Mouse (Mus musculus) heart, postnatal 0 days (tissue): ENCODE data around the gene 2410131K14Rik. TPM values are rescaled to one million over a fixed set of nuclear protein-coding genes. Genes with fewer than 3 reads are reported as not detected.

Experiments used
- ATAC-seq: fragments of 200-750 bp; cut with Nextera tagmentation; 2 replicates; pipeline ENCODE4 v1.8.0; 2017; ENCODE audit warnings: low read depth, moderate number of reproducible peaks, moderate library complexity; ENCODE audit not compliant: insufficient read depth
- DNase-seq: peaks from one replicate; pipeline ENCODE4 v3.0.0-alpha.2; 2016; ENCODE audit warnings: low spot score
- H3K27ac ChIP-seq: fragments of 300-500 bp; sonication (generic); 2 replicates; pipeline ENCODE4 v1.5.1; 2014; ENCODE audit warnings: low read depth, mild to moderate bottlenecking
- H3K27me3 ChIP-seq: fragments of 300-500 bp; sonication (generic); 2 replicates; pipeline ENCODE4 v1.6.1; 2014; ENCODE audit warnings: low read length, mixed read lengths; ENCODE audit not compliant: control insufficient read depth, insufficient read depth
- H3K36me3 ChIP-seq: fragments of 300-500 bp; sonication (generic); replicated peaks from 2 replicates; pipeline ENCODE4 v1.6.1; 2014; ENCODE audit warnings: low read length, mixed read lengths; ENCODE audit not compliant: control insufficient read depth, insufficient read depth
- H3K4me1 ChIP-seq: fragments of 300-500 bp; sonication (generic); 2 replicates; pipeline ENCODE4 v1.6.1; 2014; ENCODE audit warnings: antibody characterized with exemption; ENCODE audit not compliant: control insufficient read depth, insufficient read depth
- H3K4me2 ChIP-seq: fragments of 300-500 bp; sonication (generic); 2 replicates; pipeline ENCODE4 v1.6.1; 2014; ENCODE audit warnings: low read depth, mild to moderate bottlenecking, low read length, moderate library complexity
- H3K4me3 ChIP-seq: fragments of 300-500 bp; sonication (generic); 2 replicates; pipeline ENCODE4 v1.5.1; 2014; ENCODE audit warnings: low read depth, low read length
- H3K9ac ChIP-seq: fragments of 300-500 bp; sonication (generic); replicated peaks from 2 replicates; pipeline ENCODE4 v1.6.1; 2014; ENCODE audit warnings: low read depth, low read length, mixed read lengths
- H3K9me3 ChIP-seq: fragments of 300-500 bp; sonication (generic); replicated peaks from 2 replicates; pipeline ENCODE4 v1.6.1; 2016; ENCODE audit warnings: low read length; ENCODE audit not compliant: control insufficient read depth
- CTCF ChIP-seq: IDR thresholded peaks from 2 replicates; pipeline ENCODE4 v1.5.1; 2016; ENCODE audit warnings: antibody characterized with exemption, control low read depth, low read depth
- EP300 ChIP-seq: IDR thresholded peaks from 2 replicates; pipeline ENCODE4 v1.6.1; 2016; ENCODE audit warnings: antibody characterized with exemption, low read depth
- WGBS: fragments of 180-500 bp; shearing (Covaris S2); extraction: QIAGEN DNeasy Blood & Tissue Kit; methylation state at CpG from one replicate; pipeline ENCODE4 v1.1.7; 2014; 5-methylcytosine and 5-hydroxymethylcytosine counted together
- polyA plus RNA-seq: library from polyadenylated mRNA; unstranded; fragments of >200 nt; fragmentation: Nextera tagmentation; extraction: Ambion mirVana; gene quantifications from 2 replicates; pipeline ENCODE4 v1.2.1, GENCODE M21; 2015
- total RNA-seq: library from RNA; depleted of rRNA; stranded (reverse); fragments of >200 nt; gene quantifications from 2 replicates; pipeline ENCODE4 v1.2.3, GENCODE M21; 2014; ENCODE audit warnings: low replicate concordance; rRNA removed

Gene 2410131K14Rik
- 4.1 and 7.1 TPM in 2 replicates for total RNA-seq
- polyA plus RNA-seq: 5.1 and 5.9 TPM in 2 replicates

DNA sequence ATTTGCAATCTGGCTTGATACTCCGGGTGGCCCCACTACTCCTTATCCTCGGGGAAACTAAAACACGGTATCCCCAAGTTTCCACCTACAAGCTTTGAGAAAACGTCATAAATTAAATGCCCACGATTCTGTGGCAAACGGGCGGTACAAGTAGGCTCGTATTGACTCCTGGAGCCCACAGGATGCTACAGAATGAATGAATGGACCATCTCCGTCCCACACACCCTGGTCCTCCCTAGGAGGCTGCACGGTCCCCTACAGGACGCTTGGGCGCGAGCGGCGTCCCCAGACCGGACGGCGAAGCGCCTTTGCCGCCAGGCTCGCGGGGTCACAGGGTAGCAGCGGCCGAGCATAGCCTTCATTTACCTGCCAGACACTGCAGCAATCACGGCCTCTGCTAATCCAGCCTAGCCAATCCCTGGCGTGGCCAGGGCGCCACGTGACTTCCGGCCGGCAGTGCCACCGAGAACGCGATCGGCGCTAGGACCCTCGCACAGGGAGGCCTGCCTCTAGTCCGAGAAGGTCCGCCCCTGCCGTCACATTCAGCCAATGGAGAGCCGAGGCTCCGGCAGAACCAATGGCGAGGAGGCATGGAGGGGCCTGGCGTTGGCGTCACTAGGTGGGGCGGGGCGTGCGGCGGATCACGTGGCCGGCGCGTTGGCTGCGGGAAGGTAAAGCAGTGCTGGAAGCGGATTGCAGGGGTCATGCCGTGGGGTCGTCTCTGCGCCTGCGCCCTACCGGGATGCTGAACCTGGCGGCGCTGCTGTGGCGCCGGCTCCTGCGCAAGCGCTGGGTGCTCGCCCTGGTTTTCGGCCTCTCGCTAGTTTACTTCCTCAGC, at the start of gene 2410131K14Rik, which contains the start of gene Rnft2:
2410131K14Rik (plus strand) TSS at position 622 of the 838 bp plus-strand sequence.
Rnft2 (minus strand) TSS at position 511 of the 838 bp plus-strand sequence.
- TF ChIP-seq CTCF (no peak), EP300 (no peak)
- peak; percentile 100 for ATAC-seq
- H3K9me3 ChIP-seq: no peaks in the 10 kb centered on the region
- under 1% methylated on average over 61 of the region's 68 CpGs for WGBS
- peak; percentile 99 for DNase-seq
- peak within 1 kb of the TSS; percentile 74 for H3K9ac ChIP-seq
- peak within 1 kb of the TSS; percentile 69 for H3K4me3 ChIP-seq
- H3K4me1 ChIP-seq: 0 out of 2 replicates have a peak, but pooled peaks cover 7% of the 10 kb centered on the region
- peaks cover 7% of the 10 kb centered on the region; the same call in 1 of the 2 replicates for H3K36me3 ChIP-seq
- peak within 1 kb of the TSS; percentile 78 for H3K27ac ChIP-seq
- H3K4me2 ChIP-seq: peak within 1 kb of the TSS; percentile 83
- H3K27me3 ChIP-seq: no peaks in the 10 kb centered on the region

- 73% methylated on average over 13 of the region's 13 CpGs for WGBS
- Histone ChIP-seq H3K4me3 (no peak overlapping the region), H3K27ac (no peak overlapping the region), H3K9ac (no peak overlapping the region), H3K4me2 (no peak overlapping the region), H3K27me3 (peaks cover 5% of the 10 kb centered on the region), H3K9me3 (no peaks in the 10 kb centered on the region), H3K4me1 (no peaks in the 10 kb centered on the region), H3K36me3 (no peaks in the 10 kb centered on the region)
- ATAC-seq (no peak), DNase-seq (no peak)
- no peak for TF ChIP-seq CTCF
- no peak for TF ChIP-seq EP300
Measured at GRCm38 (mm10) chr5:118197421-118197820, 47.6 kb upstream of the 2410131K14Rik start.

DNA sequence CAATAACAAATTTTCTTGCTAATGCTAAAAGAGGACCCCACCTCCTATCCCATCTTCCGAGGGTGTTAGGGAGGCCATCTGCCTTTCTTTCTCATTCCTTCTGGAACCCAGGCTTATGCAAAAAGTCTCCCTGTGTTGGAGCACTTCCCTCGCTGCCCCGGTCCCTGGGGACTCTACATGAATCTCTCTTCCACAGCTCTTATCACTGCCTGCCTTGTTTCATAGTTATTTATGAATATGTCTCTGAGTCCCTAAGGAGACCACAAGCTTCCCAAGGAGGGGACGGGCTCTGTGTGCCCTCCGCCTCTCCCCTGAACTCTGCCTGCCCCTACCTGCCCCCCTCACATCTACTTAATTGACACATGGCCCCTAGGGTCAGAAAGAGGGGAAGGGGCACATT, 45.4 kb upstream of the 2410131K14Rik start:
- Histone ChIP-seq H3K4me1 (no peaks in the 10 kb centered on the region), H3K27ac (no peak overlapping the region), H3K9ac (no peak overlapping the region), H3K4me3 (no peak overlapping the region), H3K9me3 (no peaks in the 10 kb centered on the region), H3K36me3 (no peaks in the 10 kb centered on the region), H3K27me3 (no peaks in the 10 kb centered on the region), H3K4me2 (no peak overlapping the region)
- ATAC-seq: no peak
- TF ChIP-seq CTCF (no peak), EP300 (no peak)
- 62% methylated on average over 5 of the region's 5 CpGs for WGBS
- DNase-seq: no peak

GRCm38 (mm10) chr5:118204675-118205440, 40.2 kb upstream of the 2410131K14Rik start:
- H3K4me1 ChIP-seq: no peaks in the 10 kb centered on the region
- H3K9me3 ChIP-seq: no peaks in the 10 kb centered on the region
- ATAC-seq (no peak), DNase-seq (no peak)
- no peaks in the 10 kb centered on the region for H3K36me3 ChIP-seq
- no peak overlapping the region for H3K4me2 ChIP-seq
- H3K4me3 ChIP-seq: no peak overlapping the region
- no peaks in the 10 kb centered on the region for H3K27me3 ChIP-seq
- no peak overlapping the region for H3K27ac ChIP-seq
- WGBS: 76% methylated on average over 16 of the region's 16 CpGs
- H3K9ac ChIP-seq: no peak overlapping the region
- TF ChIP-seq EP300 (no peak), CTCF (no peak)

DNA sequence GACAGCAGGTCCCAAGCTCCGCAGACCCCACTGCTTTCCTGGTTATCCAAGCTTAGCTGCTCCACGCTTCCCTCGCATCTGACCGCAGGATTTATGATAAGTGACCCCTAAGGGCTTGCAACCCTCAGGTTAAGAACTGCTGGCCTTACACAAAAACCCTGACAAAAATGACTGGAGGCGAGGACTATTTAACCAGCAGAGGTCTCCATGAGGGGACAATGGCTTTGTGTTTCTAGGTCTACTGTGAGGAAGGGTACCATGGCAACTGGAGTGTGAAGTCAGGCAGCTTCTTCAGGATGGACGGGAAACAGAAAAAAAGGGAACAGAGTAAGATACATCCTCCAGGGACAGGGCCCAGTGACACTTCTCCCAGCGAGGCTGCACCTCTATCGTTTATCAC, 39.2 kb upstream of the 2410131K14Rik start:
- ATAC-seq (no peak), DNase-seq (no peak)
- Histone ChIP-seq H3K4me1 (no peaks in the 10 kb centered on the region), H3K27me3 (no peaks in the 10 kb centered on the region), H3K4me3 (no peak overlapping the region), H3K27ac (no peak overlapping the region), H3K9ac (no peak overlapping the region), H3K4me2 (no peak overlapping the region), H3K9me3 (no peaks in the 10 kb centered on the region), H3K36me3 (no peaks in the 10 kb centered on the region)
- TF ChIP-seq EP300 (no peak), CTCF (no peak)
- WGBS: 81% methylated on average over 8 of the region's 8 CpGs
